Mouse (Mus musculus): ENCODE data around the gene Harbi1. TPM values are rescaled to one million over a fixed set of nuclear protein-coding genes. Genes with fewer than 3 reads are reported as not detected.
"Not testable (repeated sequence)": the region's sequence is repeated elsewhere in the genome, so short reads cannot be mapped to it uniquely, and the experiment has no call there.

Gene Harbi1
- total RNA-seq, 2 experiments from 2014 or later, result 4.9 to 5.6 TPM

- no peak for TF ChIP-seq CTCF (IDR thresholded peaks at IDR 0.05)
- DNase-seq, result no peak
- Histone ChIP-seq H3K4me3 (no peak overlapping the region), H3K27ac (no peak overlapping the region)
- intact Hi-C loops (cut with DNase I), result no loop called here
Measured at GRCm38 (mm10) chr2:91724716-91725115, 14.1 kb downstream of the Harbi1 start.

- DNase-seq; intact Hi-C loops (cut with DNase I); H3K27ac ChIP-seq; H3K4me3 ChIP-seq: not testable (repeated sequence)
Measured at GRCm38 (mm10) chr2:91725476-91725875, 14.8 kb downstream of the Harbi1 start.

GRCm38 (mm10) chr2:91727011-91727410 is 16.4 kb downstream of the Harbi1 start:
- Histone ChIP-seq H3K27ac (no peak overlapping the region), H3K4me3 (no peak overlapping the region)
- no peak for TF ChIP-seq CTCF (IDR thresholded peaks at IDR 0.05)
- no peak for DNase-seq
- intact Hi-C loops (cut with DNase I), result no loop called here

- no peak for TF ChIP-seq CTCF (IDR thresholded peaks at IDR 0.05)
- intact Hi-C loops (cut with DNase I), result no loop called here
- H3K4me3 ChIP-seq, result peak overlapping the region; percentile 96
- peak overlapping the region; percentile 92 for H3K27ac ChIP-seq
- DNase-seq, result no peak
Measured at GRCm38 (mm10) chr2:91729571-91729970, 18.9 kb downstream of the Harbi1 start.

- intact Hi-C loops (cut with DNase I), result loop anchor here (2.0 kb wide), 1 partner anchor 19 kb away; the partner anchor contains the start of genes Atg13 and Harbi1
- peak; percentile 86 for DNase-seq
- no peak for TF ChIP-seq CTCF (IDR thresholded peaks at IDR 0.05)
- Histone ChIP-seq H3K4me3 (peak within 1 kb of the TSS; percentile 96), H3K27ac (peak within 1 kb of the TSS; percentile 92)
Measured at GRCm38 (mm10) chr2:91729971-91730821, 19.5 kb downstream of the Harbi1 start, which contains the start of gene Ambra1. Ambra1 (plus strand) TSS chr2:91730134.

- Histone ChIP-seq H3K4me3 (no peak overlapping the region), H3K27ac (no peak overlapping the region)
- intact Hi-C loops (cut with DNase I), result no loop called here
- no peak for DNase-seq
- no peak for TF ChIP-seq CTCF (IDR thresholded peaks at IDR 0.05)
Measured at GRCm38 (mm10) chr2:91735221-91735620, 24.6 kb downstream of the Harbi1 start.

- intact Hi-C loops (cut with DNase I), result no loop called here
- TF ChIP-seq CTCF (IDR thresholded peaks at IDR 0.05), result no peak
Measured at GRCm38 (mm10) chr2:91739586-91739985, 28.9 kb downstream of the Harbi1 start.

GRCm38 (mm10) chr2:91744686-91745085 is 34.0 kb downstream of the Harbi1 start:
- no peak for DNase-seq
- H3K27ac ChIP-seq, result peak overlapping the region; percentile 20; the same call in 1 of the 2 replicates
- H3K4me3 ChIP-seq, result no peak overlapping the region
- no peak for TF ChIP-seq CTCF (IDR thresholded peaks at IDR 0.05)
- intact Hi-C loops (cut with DNase I), result no loop called here

More at GRCm38 (mm10) chr2:91739586-91739985, 28.9 kb downstream of the Harbi1 start:
- no peak overlapping the region for H3K4me3 ChIP-seq
- no peak for DNase-seq
- H3K27ac ChIP-seq, result no peak overlapping the region

- no peak for TF ChIP-seq CTCF (IDR thresholded peaks at IDR 0.05)
- intact Hi-C loops (cut with DNase I), result no loop called here
- Histone ChIP-seq H3K4me3 (no peak overlapping the region), H3K27ac (peak overlapping the region; percentile 76)
- peak; percentile 86 for DNase-seq
Measured at GRCm38 (mm10) chr2:91749811-91750261, 39.2 kb downstream of the Harbi1 start.

Other genes starting within 250 kb of the Harbi1 start
- gene Ckap5, start 184.1 kb upstream of the Harbi1 start, total RNA-seq (2021), result 10 to 100 TPM; 30.0 to 33.1 TPM
- under 1 TPM; 0.11 to 0.13 TPM for gene F2, start 74.4 kb upstream of the Harbi1 start, total RNA-seq (2021)
- gene Zfp408, start 61.1 kb upstream of the Harbi1 start, total RNA-seq (2021), result 1 to 10 TPM; 2.5 to 3.1 TPM
- gene Arhgap1, start 61.0 kb upstream of the Harbi1 start, total RNA-seq (2021), result 1 to 10 TPM; 5.0 to 8.2 TPM
- 10 to 100 TPM; 32.2 to 36.2 TPM for gene Atg13, start 276 bp upstream of the Harbi1 start, total RNA-seq (2021)
- 10 to 100 TPM; 16.7 to 18.1 TPM for gene Ambra1, start 19.3 kb downstream of the Harbi1 start, total RNA-seq (2021)
- gene Chrm4, start 216.4 kb downstream of the Harbi1 start, total RNA-seq (2021), result not detected
- gene Mdk, start 221.4 kb downstream of the Harbi1 start, total RNA-seq (2021), result under 1 TPM; 0.51 to 0.92 TPM
- gene Gm9821, start 234.9 kb downstream of the Harbi1 start, total RNA-seq (2021), result not detected